Mouse (Mus musculus) kidney, postnatal 36 days (tissue): ENCODE measurements around the gene Zfp941.

Experiments
- DNase-seq, 2 experiments: peaks; one replicate each; pipeline ENCODE4 v3.0.0; 2021 to 2022; ENCODE audit warnings: mixed read lengths in 2 of 2

The Zfp941 gene

DNA sequence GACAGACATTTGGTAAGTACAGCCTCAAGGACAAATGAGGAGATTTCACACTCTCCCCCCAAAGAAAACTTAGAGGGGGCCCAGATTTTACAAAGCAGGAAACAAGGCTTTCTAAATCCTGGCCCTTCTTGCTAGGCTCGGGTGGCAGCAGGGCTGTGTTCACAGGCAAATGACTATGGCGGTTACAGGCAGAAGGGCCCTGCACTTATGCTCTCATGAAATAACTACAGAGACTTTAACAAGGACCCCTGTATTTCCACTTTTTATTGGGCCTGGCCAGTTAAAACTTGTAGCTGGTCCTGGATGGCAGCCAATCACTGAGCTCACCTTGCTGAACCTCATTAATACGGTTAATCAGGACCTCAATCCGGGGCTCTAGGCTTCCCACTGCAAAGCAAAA is 41.4 kb downstream of the Zfp941 start:
- DNase-seq = no peak

DNA sequence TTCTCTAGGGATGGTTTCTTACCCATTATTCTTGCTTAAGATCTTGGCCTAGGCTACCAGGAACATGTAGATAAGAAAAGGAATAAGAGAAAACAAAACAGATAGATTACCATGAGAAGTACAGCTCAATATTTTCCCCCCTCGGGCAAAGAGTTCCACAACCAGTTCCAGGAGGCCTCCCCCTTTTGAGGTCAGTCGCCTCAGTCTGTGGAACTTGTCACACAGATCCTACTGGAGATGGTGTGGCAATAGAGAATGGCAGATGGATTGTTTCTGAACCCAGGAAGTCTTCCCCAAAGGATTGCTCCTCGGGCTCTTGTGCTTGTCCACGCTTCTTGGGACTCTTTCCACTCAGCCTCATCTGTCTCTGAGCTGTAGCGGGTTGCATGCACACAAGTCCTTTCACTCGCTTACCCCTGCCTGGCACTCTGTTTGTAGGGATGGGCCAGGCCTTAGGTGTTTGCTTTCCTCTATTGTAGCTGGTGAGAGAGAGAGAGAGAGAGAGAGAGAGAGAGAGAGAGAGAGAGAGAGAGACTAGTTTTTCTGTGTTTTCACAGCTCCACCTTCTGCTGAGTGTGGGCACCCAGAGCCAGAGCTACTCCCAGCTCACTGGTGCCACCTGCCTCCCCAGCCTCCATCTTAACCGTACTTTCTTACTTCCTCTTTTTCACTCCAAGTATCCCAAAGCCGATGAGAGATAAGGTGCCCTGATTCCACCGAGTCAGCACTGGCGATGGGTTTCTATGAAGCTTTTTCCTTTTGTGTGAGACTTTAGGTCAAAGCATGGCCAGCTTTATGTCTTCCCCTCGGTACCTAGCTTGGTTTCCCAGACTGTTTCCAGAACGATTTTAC is 55.9 kb downstream of the Zfp941 start:
- DNase-seq = no peak

DNA sequence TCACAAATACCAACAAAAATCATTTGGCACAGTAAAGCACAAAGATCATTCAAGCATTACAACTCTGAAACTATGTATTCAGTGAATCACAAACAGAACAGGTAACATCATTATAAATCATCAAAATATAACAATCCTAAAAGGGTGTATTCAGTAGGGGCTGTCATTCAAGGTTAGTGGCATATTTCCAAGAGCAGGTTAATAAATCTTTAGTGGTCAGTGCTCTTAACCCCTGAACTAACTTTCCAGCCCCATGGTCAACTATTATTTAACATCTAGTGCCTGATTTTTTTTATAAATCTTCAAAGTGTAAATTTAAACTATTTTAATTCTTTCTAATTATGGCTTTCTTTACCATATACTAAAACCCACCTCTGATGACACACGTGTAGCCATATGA is 56.6 kb downstream of the Zfp941 start:
- DNase-seq = peak in 1 of 2 experiments; percentile 53

DNA sequence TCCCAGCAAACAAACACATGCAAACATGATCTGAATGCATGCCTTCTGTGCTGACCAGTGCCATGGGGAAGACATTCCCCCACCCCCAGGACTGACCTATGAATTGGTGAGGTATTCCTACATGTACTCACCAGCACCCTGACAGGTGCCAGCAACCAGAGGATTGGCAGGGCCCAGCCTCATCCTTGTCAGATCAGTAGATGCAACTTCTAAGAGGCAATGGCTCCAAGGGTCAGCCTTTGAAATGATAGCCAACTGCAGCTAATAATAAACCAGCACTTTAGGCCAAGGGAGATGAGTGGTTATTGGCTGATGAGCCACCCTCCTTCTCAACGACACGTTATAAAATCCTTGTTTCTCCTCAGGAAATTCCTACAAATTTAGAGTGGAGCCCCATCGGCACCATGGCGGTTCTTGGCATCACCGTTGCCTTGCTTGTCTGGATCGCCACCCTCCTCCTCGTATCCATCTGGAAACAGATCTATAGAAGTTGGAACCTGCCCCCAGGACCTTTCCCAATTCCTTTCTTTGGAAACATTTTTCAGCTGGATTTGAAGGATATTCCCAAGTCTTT is 58.4 kb downstream of the Zfp941 start, which contains the start of gene Cyp2e1:
Gene Cyp2e1 (plus strand): TSS at position 293 of the 574 bp plus-strand sequence.
- peak; percentile 74 to 86 for DNase-seq

DNA sequence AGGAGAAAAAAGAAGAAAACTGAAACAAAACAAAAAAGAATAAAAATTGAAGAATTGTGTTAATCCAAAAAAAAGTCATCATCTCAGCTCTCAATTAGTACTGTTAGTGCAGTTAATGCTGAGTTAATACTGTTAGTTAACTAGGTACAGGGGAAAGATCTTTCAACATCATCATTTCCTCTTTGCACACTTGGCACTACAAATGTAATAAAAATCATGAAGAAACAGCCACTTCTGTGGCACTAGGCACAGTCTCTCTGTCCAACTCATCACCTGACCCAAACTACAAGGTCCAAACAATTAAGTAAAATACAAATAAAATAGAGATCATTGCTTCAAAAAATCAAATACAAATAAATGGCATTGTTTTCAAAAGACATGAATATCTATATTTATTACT is 61.3 kb downstream of the Zfp941 start:
- no peak for DNase-seq
